Comparison of ENCODE assay signal across 8 mouse cellular contexts in genomic region chr7:67644833-67645680, GRCm38 (mm10). TPM values are rescaled to one million over a fixed set of nuclear protein-coding genes. Genes with fewer than 3 reads are reported as not detected.
DNase-seq lines count a peak whose midpoint lies in the region; ATAC-seq lines count a peak whose summit lies in the region.

TSS of gene Lrrc28 (minus strand) at chr7:67645268.

- H3K4me3 ChIP-seq in hindbrain, embryonic 12.5 days, result peak within 1 kb of the TSS; percentile 64

- peak; percentile 100 for DNase-seq in NIH3T3 (ENCODE audit: low read depth)
- peak; percentile 99 to 100 for DNase-seq in cerebellum, postnatal 10 days
- DNase-seq in frontal cortex, postnatal 10 days (ENCODE audit: low spot score in 2 of 2), result peak; percentile 96 to 99
- DNase-seq in layer of hippocampus, postnatal 14 days (ENCODE audit: low spot score in 2 of 2), result peak; percentile 98 to 99
- DNase-seq in lung, postnatal 14 days, result peak; percentile 100
- peak; percentile 99 for DNase-seq in retina, adult 2 months (ENCODE audit: low read depth, low spot score)
- peak; percentile 98 to 99 for DNase-seq in thymus, postnatal 36 days

- peak within 1 kb of the TSS; percentile 75 for H3K4me2 ChIP-seq in hindbrain, embryonic 12.5 days (replicated peaks)

- H3K9me3 ChIP-seq in hindbrain, embryonic 12.5 days (replicated peaks), result no peaks in the 10 kb centered on the region

- H3K4me1 ChIP-seq in hindbrain, embryonic 12.5 days, result peaks cover 23% of the 10 kb centered on the region

- peak within 1 kb of the TSS; percentile 79 for H3K9ac ChIP-seq in hindbrain, embryonic 12.5 days

- under 1% methylated on average over 55 of the region's 55 CpGs for WGBS in hindbrain, embryonic 12.5 days

- H3K27ac ChIP-seq in hindbrain, embryonic 12.5 days, result peak within 1 kb of the TSS; percentile 92

- H3K36me3 ChIP-seq in hindbrain, embryonic 12.5 days, result no peaks in the 10 kb centered on the region

- ATAC-seq in hindbrain, embryonic 12.5 days (ENCODE audit: low FRiP score), result peak; percentile 98

- H3K27me3 ChIP-seq in hindbrain, embryonic 12.5 days, result no peaks in the 10 kb centered on the region

RNA-seq across cellular contexts. Expression of gene Lrrc28, which starts in this region (rescaled TPM):
- 31.3 and 33.8 TPM in 2 replicates for polyA plus RNA-seq in hindbrain, embryonic 12.5 days (2016; fragmentation: Nextera tagmentation; extraction: Ambion mirVana)
- 10 to 100 TPM; 38.7 to 38.9 TPM for total RNA-seq in layer of hippocampus, postnatal 14 days (2021)

Comparison
In these comparisons a context has a peak if more than half of its experiments do, and no peak if none do; other contexts are left out.
1. Peak in every context shown above with its lines: DNase-seq, ATAC-seq, H3K4me3 ChIP-seq and H3K27ac ChIP-seq.